Mouse (Mus musculus): ENCODE measurements around the gene Ercc2. TPM values are rescaled to one million over a fixed set of nuclear protein-coding genes. Genes with fewer than 3 reads are reported as not detected.

The Ercc2 gene
- 10 to 100 TPM; 32.2 to 36.4 TPM for total RNA-seq (2021)
- long read RNA-seq, experiment 1, transcript Ercc2-201 (23 exons, 3,578 nt): major isoform, 5 of 6 reads
- long read RNA-seq, experiment 1, partial matches to known transcripts: 0 of 6 reads
- long read RNA-seq, experiment 1, other reads (novel, unspliced or antisense): 1 of 6 reads
- long read RNA-seq, experiment 2, partial matches to known transcripts: 0 of 4 reads
- long read RNA-seq, experiment 2, other reads (novel, unspliced or antisense): 2 of 4 reads

DNA sequence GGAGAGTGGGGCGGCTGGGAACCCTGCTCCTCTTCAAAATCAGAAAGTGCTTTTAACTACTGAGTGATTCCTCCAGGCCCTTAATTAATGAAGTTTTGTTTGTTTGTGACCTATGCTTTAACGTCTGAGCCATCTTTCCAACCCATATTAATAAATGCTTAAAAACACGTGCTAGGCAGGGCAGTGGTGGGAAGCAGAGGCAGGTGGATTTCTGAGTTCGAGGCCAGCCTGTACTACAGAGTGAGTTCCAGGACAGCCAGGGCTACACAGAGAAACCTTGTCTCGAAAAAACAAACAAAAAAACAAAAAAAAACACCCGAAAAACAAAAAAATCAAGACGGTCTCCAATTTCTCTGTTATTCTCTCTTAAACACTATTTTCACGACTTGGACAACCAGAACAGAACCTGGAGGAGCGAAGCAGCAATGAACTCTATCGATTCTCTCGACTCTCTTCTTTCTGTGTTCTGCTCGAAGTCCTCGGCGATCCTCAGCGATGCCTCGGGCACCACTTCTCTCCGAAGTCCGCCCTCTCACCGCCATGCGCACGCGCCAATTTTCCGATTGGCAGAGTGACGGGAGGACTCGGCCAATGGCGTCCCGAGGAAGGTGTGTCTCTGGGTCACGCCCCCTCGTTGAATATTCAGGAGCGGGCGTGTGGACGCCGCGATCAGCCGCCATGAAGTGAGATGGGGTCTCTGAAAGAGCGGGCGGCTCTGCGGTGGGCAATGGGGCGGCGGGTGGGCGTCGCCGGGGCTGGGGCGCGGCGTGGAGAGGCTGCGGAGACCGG is at the start of gene Ercc2:
TSS of gene Ercc2 (plus strand) at position 634 of the 789 bp plus-strand sequence.
- DNase-seq (ENCODE audit: low spot score in 2 of 2): peak; percentile 99

- DNase-seq (ENCODE audit: low spot score in 2 of 2): peak; percentile 83 to 91
Measured at GRCm38 (mm10) chr7:19332709-19333352, 49.0 kb upstream of the Ercc2 start.

DNA sequence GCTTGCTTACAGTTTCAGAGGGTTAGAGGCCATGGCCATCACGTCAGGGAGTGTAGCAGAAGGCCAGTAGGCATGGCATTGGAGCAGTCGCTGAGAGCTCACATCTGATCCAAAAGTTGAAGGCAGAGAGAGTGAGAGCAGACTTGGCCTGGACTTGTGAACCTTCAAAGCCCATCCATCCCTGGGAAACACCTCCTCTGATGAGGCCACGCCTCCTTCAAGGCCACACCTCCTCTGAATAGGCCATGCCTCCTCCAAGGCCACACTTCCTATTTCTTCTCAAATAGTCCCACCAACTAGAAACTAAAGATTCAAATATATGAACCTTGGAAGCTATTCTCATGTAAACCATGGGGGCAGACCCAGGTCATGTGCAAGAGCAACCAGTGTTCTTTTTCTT is 46.2 kb upstream of the Ercc2 start:
- no peak for DNase-seq (ENCODE audit: low spot score in 2 of 2)

GRCm38 (mm10) chr7:19337122-19337521 is 44.7 kb upstream of the Ercc2 start:
- DNase-seq (ENCODE audit: low spot score in 2 of 2): peak; percentile 51 to 58

DNA sequence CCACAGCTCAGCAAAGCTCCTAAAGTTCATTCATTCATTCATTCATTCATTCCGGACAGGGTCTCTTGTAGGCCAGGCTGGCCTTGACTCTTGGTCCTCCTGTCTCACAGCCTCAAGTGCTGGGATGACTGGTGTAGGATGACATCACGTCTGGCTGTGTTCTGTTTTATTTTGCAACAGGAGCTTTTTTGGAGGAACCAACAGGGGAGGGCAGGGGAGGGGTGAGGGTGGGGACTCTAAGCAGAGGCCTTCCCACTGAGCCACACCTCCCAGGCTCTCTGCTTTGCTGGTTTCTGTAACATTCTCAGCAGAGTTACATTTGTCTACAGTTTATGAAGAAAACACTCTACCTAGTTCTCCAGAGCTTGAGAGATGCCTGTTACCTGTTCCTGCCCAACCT is 43.8 kb upstream of the Ercc2 start:
- DNase-seq (ENCODE audit: low spot score in 2 of 2): no peak

DNA sequence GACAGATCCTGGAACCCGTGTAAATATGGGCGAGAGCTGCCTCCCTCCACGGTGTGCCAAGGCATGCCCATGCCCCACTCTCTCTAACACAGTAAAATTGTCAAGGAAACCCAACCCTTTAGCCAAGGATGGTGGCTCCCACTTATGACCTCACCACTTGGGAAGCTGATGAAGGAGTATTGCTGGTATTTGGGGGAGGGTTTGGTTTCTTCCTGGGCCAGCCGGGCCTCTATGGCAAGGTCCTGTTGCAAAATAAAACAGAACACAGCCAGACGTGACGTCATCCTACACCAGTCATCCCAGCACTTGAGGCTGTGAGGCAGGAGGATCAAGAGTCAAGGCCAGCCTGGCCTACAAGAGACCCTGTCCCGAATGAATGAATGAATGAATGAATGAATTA is 43.2 kb upstream of the Ercc2 start:
- DNase-seq (ENCODE audit: low spot score in 2 of 2): no peak

GRCm38 (mm10) chr7:19341250-19341649 is 40.6 kb upstream of the Ercc2 start:
- DNase-seq (ENCODE audit: low spot score in 2 of 2): no peak

- DNase-seq (ENCODE audit: low spot score in 2 of 2): peak; percentile 52 to 58
Measured at GRCm38 (mm10) chr7:19341761-19342409, 39.9 kb upstream of the Ercc2 start.

DNA sequence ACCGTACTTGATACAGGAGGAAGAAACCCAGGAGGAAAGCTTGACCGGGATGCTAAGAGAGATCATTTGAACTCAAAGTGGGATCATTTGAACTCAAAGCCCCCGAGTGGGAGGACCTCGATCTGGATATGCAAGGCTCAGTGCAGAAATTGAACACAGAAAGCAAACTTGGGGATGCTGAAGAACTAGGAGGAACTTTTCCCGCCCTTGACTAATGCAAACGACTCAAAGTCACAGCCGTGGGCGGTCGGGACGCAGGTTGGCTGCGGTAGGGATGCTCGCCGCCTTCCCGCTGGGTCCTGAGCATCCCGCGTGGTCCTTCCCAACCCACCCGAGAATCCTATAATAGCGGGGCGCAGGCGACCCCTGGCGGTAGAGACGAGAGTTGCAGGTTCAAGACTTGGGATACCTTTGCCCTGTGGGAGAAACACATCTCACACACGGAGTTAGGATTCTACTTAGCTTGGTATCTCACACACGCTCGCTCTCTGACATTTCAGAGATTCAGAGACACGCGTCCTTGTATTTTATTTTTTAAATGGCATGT is 39.3 kb upstream of the Ercc2 start:
- peak; percentile 91 to 93 for DNase-seq (ENCODE audit: low spot score in 2 of 2)

DNA sequence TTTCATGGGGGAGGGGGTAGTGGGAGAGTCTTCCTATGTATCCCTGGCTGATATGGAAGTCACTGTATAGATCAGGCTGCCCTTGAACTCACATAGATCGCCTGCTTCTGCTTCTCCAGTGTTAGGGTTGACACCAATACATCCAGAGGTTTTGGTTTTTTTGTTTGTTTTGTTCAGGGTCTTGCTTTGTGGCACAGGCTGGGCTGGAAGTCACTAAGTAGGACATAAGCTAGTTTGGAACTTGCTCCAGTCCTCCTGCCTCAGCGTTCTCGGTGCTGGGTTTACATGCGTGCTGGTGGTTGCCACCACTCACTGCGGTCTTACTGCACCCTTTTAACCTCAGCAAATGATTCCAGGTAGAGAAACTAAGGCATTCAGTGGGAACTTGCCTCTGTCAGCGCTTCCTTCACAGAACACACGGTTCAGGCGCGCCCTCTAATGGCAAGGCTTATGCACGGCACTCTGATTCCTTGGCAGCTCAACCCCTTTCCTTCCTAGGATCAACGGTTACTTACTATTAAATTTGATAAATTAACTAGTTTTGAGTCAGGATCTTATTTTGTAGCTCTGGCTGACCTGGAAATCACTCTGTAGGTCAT is 38.5 kb upstream of the Ercc2 start:
- DNase-seq (ENCODE audit: low spot score in 2 of 2): peak; percentile 70 to 77

GRCm38 (mm10) chr7:19344237-19344847 is 37.5 kb upstream of the Ercc2 start, which contains the start of gene Ercc1:
Gene Ercc1 (plus strand): TSS chr7:19344778.
- peak in 1 of 2 experiments; percentile 43 for DNase-seq (ENCODE audit: low spot score in 2 of 2)

- DNase-seq (ENCODE audit: low spot score in 2 of 2): peak; percentile 94 to 95
Measured at GRCm38 (mm10) chr7:19344938-19345471, 36.8 kb upstream of the Ercc2 start.

- no peak for DNase-seq (ENCODE audit: low spot score in 2 of 2)
Measured at GRCm38 (mm10) chr7:19349188-19349915, 32.5 kb upstream of the Ercc2 start.

DNA sequence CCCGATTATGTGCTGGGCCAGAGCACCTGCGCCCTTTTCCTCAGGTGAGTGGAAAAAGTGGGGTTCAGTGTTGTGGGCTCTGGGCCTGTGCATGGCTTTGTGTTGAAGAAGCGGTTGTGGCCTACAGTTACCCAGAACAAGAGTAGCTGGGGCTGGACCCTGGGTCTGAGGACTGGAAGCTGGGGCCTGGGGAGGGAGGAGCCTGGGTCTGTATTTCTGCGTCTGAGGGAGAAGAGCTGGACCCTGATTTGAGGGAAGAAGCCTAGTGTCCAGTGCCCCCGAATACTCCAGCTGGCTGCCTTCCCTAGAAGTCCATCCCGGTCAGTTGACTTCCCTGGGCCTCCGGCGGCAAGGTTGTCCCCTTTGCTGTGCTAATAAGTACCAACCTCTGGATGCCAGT is 31.6 kb upstream of the Ercc2 start:
- no peak for DNase-seq (ENCODE audit: low spot score in 2 of 2)

GRCm38 (mm10) chr7:19354991-19355390 is 26.8 kb upstream of the Ercc2 start:
- DNase-seq (ENCODE audit: low spot score in 2 of 2): no peak

- DNase-seq (ENCODE audit: low spot score in 2 of 2): no peak
Measured at GRCm38 (mm10) chr7:19356311-19356710, 25.5 kb upstream of the Ercc2 start.

DNA sequence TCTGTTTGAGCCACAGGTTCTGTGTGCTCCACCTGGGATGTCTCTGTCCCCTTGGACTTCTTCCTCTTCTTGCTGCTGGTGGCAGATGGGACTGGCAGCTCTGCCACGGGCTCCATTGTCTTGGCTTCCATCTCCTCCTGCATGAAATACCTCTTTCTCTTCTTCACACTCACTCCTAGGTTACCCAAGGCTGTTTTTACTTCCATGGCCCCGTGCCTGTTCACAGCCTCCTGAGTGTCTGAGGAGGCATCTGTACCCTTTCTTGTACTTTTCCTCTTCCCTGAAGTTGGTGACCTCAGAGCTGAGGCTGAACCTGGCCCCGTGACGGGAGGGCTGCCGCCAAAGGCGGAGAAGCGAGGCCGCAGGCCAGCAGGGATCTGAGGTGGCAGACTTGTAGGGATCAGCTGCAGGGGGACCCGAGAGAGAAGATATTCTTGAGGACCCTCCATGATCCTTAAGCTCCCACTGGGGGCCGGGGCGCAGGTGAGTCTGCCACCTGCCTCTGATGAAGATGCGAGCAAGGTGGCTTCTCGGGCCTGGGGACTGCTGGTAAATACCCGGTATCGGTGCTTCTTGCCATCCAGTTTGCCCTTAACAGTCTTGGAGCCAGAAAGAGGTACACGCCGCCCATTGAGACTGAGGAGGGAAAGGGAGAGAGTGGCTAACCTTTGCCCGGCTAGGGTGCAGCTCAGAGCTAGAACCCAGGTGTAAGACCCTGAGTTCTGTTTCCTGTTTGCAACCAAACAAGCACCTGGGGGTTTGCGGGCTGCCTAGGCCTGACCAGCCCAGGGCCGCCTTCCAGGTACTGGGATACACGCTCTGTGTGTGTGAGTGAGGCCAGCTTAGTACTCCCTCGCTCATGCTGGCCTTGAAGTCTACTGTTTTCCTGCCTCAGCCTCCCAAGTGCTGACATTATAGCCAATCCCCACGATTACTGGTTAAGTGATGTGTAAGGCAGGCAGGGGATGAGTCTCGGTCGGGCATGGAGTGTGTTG is 24.1 kb upstream of the Ercc2 start:
- no peak for DNase-seq (ENCODE audit: low spot score in 2 of 2)

DNA sequence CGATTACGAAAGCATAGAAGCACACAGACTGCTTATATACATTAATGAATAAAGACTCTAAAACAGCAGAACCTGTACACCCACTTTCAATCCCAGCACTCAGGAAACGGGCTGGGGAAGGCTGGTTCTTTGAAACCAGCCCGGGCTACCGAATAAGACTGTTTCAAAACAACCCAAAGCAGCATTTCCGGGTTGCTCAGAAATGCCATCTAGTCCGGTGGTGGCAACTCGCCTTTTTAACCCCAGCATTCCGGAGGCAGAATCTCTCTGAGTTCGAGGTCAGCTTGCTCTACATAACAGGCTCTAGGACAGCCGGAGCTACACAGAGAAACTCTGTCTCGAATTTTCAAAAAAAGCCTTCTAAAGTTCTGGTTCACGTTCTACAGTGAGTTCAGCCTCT is 23.2 kb upstream of the Ercc2 start:
- DNase-seq (ENCODE audit: low spot score in 2 of 2): no peak

Data from left cerebral cortex, adult 18-20 months (tissue).